18 mouse cellular contexts compared by ENCODE assay signal in genomic region chr11:116228699-116229098, GRCm38 (mm10). TPM values are rescaled to one million over a fixed set of nuclear protein-coding genes. Genes with fewer than 3 reads are reported as not detected.
A peak's percentile ranks its signal among the peaks of the same experiment; 100 is the strongest.
DNase-seq lines count a peak whose midpoint lies in the region; ATAC-seq and TF ChIP-seq lines count a peak whose summit lies in the region.
"Had no signal": no experiment of that assay in that cellular context is flagged by ENCODE, and none has a peak within 500 bp of the region (broad histone marks: within the 10 kb centered on the region; RNA-seq: fewer than 3 reads in every experiment).

No protein-coding gene starts in this region.

- DNase-seq in lung, embryonic 14.5 days = peak; percentile 50
- DNase-seq in lung, postnatal 10 days = no peak
- DNase-seq in midbrain, embryonic 14.5 days = no peak
- DNase-seq in embryo, embryonic 11 days = no peak
- DNase-seq: adrenal gland, adult 2 months; adrenal gland, postnatal 25 days; cerebellum, adult 18-20 months; cerebellum, adult 9-11 months; cerebellum, postnatal 36 days; gastrocnemius, postnatal 36 days; heart, adult 11 months; heart, postnatal 36 days had no signal

- 57% methylated on average over 4 of the region's 4 CpGs for WGBS in lung, embryonic 14.5 days
- WGBS in midbrain, embryonic 12.5 days = 85% methylated on average over 4 of the region's 4 CpGs
- 78% methylated on average over 4 of the region's 4 CpGs for WGBS in midbrain, embryonic 14.5 days
- WGBS in stomach, embryonic 16.5 days = 56% methylated on average over 4 of the region's 4 CpGs

- 0 out of 2 replicates have a peak, but pooled peaks cover 5% of the 10 kb centered on the region for H3K4me1 ChIP-seq in lung, embryonic 14.5 days (ENCODE audit: insufficient read depth)
- H3K4me1 ChIP-seq in midbrain, embryonic 12.5 days = 0 out of 2 replicates have a peak, but pooled peaks cover 5% of the 10 kb centered on the region
- H3K4me1 ChIP-seq in midbrain, embryonic 14.5 days (ENCODE audit: control insufficient read depth, insufficient read depth, low read length) = no peaks in the 10 kb centered on the region
- H3K4me1 ChIP-seq in stomach, embryonic 16.5 days (ENCODE audit: control insufficient read depth, insufficient read depth, low read length) = peaks cover 10% of the 10 kb centered on the region; the same call in 1 of the 2 replicates
- H3K4me1 ChIP-seq: forebrain, embryonic 15.5 days had no signal

- no peaks in the 10 kb centered on the region for H3K9me3 ChIP-seq in lung, embryonic 14.5 days (ENCODE audit: low read depth, low read length)
- no peaks in the 10 kb centered on the region for H3K9me3 ChIP-seq in midbrain, embryonic 12.5 days
- H3K9me3 ChIP-seq in midbrain, embryonic 14.5 days (ENCODE audit: control insufficient read depth, low read length) = no peaks in the 10 kb centered on the region
- H3K9me3 ChIP-seq in stomach, embryonic 16.5 days (replicated peaks; ENCODE audit: control insufficient read depth, low read length) = no peaks in the 10 kb centered on the region
- H3K9me3 ChIP-seq: forebrain, embryonic 15.5 days; heart, embryonic 13.5 days had no signal

- no peak for TF ChIP-seq CTCF in lung, embryonic 14.5 days (IDR thresholded peaks at IDR 0.05; ENCODE audit: low read depth)

- peak overlapping the region; percentile 69 for H3K27ac ChIP-seq in lung, embryonic 14.5 days (ENCODE audit: low read depth)
- no peak overlapping the region for H3K27ac ChIP-seq in midbrain, embryonic 12.5 days (replicated peaks)
- H3K27ac ChIP-seq in midbrain, embryonic 14.5 days (replicated peaks; ENCODE audit: low read depth, low read length) = no peak overlapping the region
- H3K27ac ChIP-seq in stomach, embryonic 16.5 days (ENCODE audit: low read length) = peak overlapping the region; percentile 44
- H3K27ac ChIP-seq: forebrain, embryonic 15.5 days; heart, embryonic 13.5 days; hindbrain, embryonic 14.5 days had no signal

- ATAC-seq in lung, embryonic 14.5 days (ENCODE audit: insufficient read depth) = peak; percentile 26; the same call in 1 of the 2 replicates
- ATAC-seq in midbrain, embryonic 12.5 days (ENCODE audit: low FRiP score, low read depth) = no peak
- ATAC-seq in midbrain, embryonic 14.5 days (ENCODE audit: low FRiP score, low TSS enrichment) = no peak
- ATAC-seq in stomach, embryonic 16.5 days (ENCODE audit: insufficient read depth, low FRiP score) = no peak; the same call in 1 of the 2 replicates
- ATAC-seq: forebrain, embryonic 15.5 days had no signal

- no peak overlapping the region for H3K4me3 ChIP-seq in lung, embryonic 14.5 days (ENCODE audit: low read depth, low read length)
- no peak overlapping the region for H3K4me3 ChIP-seq in midbrain, embryonic 12.5 days
- no peak overlapping the region for H3K4me3 ChIP-seq in midbrain, embryonic 14.5 days (replicated peaks; ENCODE audit: low read depth, low read length)
- no peak overlapping the region for H3K4me3 ChIP-seq in stomach, embryonic 16.5 days (replicated peaks; ENCODE audit: low read length)
- H3K4me3 ChIP-seq: forebrain, embryonic 15.5 days; heart, embryonic 13.5 days had no signal

- 0 out of 2 replicates have a peak overlapping the region, but pooled peaks have one; percentile 7 for H3K4me2 ChIP-seq in lung, embryonic 14.5 days
- no peak overlapping the region for H3K4me2 ChIP-seq in midbrain, embryonic 12.5 days (replicated peaks)
- no peak overlapping the region for H3K4me2 ChIP-seq in midbrain, embryonic 14.5 days (ENCODE audit: low read length)
- H3K4me2 ChIP-seq in stomach, embryonic 16.5 days (ENCODE audit: low read depth, low read length) = no peak overlapping the region
- H3K4me2 ChIP-seq: forebrain, embryonic 15.5 days; heart, embryonic 13.5 days; hindbrain, embryonic 14.5 days had no signal

- H3K9ac ChIP-seq in lung, embryonic 14.5 days = no peak overlapping the region
- 0 out of 2 replicates have a peak overlapping the region, but pooled peaks have one; percentile 31 for H3K9ac ChIP-seq in midbrain, embryonic 12.5 days (replicated peaks)
- no peak overlapping the region for H3K9ac ChIP-seq in midbrain, embryonic 14.5 days (replicated peaks; ENCODE audit: low read length)
- H3K9ac ChIP-seq in stomach, embryonic 16.5 days (ENCODE audit: low read length) = no peak overlapping the region
- H3K9ac ChIP-seq: forebrain, embryonic 15.5 days; heart, embryonic 13.5 days; hindbrain, embryonic 14.5 days had no signal

- peaks cover 13% of the 10 kb centered on the region for H3K27me3 ChIP-seq in lung, embryonic 14.5 days (ENCODE audit: insufficient read depth, low read length)
- peaks cover 42% of the 10 kb centered on the region for H3K27me3 ChIP-seq in midbrain, embryonic 12.5 days
- peaks cover 3% of the 10 kb centered on the region for H3K27me3 ChIP-seq in midbrain, embryonic 14.5 days (ENCODE audit: control insufficient read depth, insufficient read depth, low read length)
- H3K27me3 ChIP-seq in stomach, embryonic 16.5 days (ENCODE audit: control insufficient read depth, insufficient read depth, low read length) = 0 out of 2 replicates have a peak, but pooled peaks cover 3% of the 10 kb centered on the region

- no peaks in the 10 kb centered on the region for H3K36me3 ChIP-seq in lung, embryonic 14.5 days (ENCODE audit: insufficient read depth)
- H3K36me3 ChIP-seq in midbrain, embryonic 12.5 days = no peaks in the 10 kb centered on the region
- no peaks in the 10 kb centered on the region for H3K36me3 ChIP-seq in midbrain, embryonic 14.5 days (ENCODE audit: control insufficient read depth, insufficient read depth, low read length)
- H3K36me3 ChIP-seq in stomach, embryonic 16.5 days (ENCODE audit: control insufficient read depth, insufficient read depth, low read length) = no peaks in the 10 kb centered on the region; the same call in 1 of the 2 replicates
- H3K36me3 ChIP-seq: forebrain, embryonic 15.5 days; heart, embryonic 13.5 days had no signal

RNA-seq across cellular contexts. Expression of gene Evpl, which starts 9.2 kb away (rescaled TPM):
- polyA plus RNA-seq in lung, embryonic 14.5 days (2014; fragmentation: Nextera tagmentation; extraction: Ambion mirVana) = 4.4 and 4.8 TPM in 2 replicates
- polyA plus RNA-seq in midbrain, embryonic 12.5 days (2016; fragmentation: Nextera tagmentation; extraction: Ambion mirVana) = 0.75 and 1.1 TPM in 2 replicates
- 0.36 and 0.43 TPM in 2 replicates for polyA plus RNA-seq in midbrain, embryonic 14.5 days (2014; fragmentation: Nextera tagmentation; extraction: Ambion mirVana)
- polyA plus RNA-seq in stomach, embryonic 16.5 days (2015; fragmentation: Nextera tagmentation; extraction: Ambion mirVana) = 19.2 and 23.5 TPM in 2 replicates

RNA-seq across cellular contexts. Expression of gene Acox1, which starts 29.9 kb away (rescaled TPM):
- polyA plus RNA-seq in lung, embryonic 14.5 days (2014; fragmentation: Nextera tagmentation; extraction: Ambion mirVana) = 21.4 and 22.1 TPM in 2 replicates
- polyA plus RNA-seq in midbrain, embryonic 12.5 days (2016; fragmentation: Nextera tagmentation; extraction: Ambion mirVana) = 37.9 and 42.6 TPM in 2 replicates
- polyA plus RNA-seq in midbrain, embryonic 14.5 days (2014; fragmentation: Nextera tagmentation; extraction: Ambion mirVana) = 50.5 and 68.3 TPM in 2 replicates
- 50.8 and 61.0 TPM in 2 replicates for polyA plus RNA-seq in stomach, embryonic 16.5 days (2015; fragmentation: Nextera tagmentation; extraction: Ambion mirVana)

RNA-seq across cellular contexts. Expression of gene Ten1, which starts 30.0 kb away (rescaled TPM):
- polyA plus RNA-seq in lung, embryonic 14.5 days (2014; fragmentation: Nextera tagmentation; extraction: Ambion mirVana) = 64.1 and 66.7 TPM in 2 replicates
- 50.4 and 60.0 TPM in 2 replicates for polyA plus RNA-seq in midbrain, embryonic 12.5 days (2016; fragmentation: Nextera tagmentation; extraction: Ambion mirVana)
- 77.0 and 97.9 TPM in 2 replicates for polyA plus RNA-seq in midbrain, embryonic 14.5 days (2014; fragmentation: Nextera tagmentation; extraction: Ambion mirVana)
- 74.7 and 78.2 TPM in 2 replicates for polyA plus RNA-seq in stomach, embryonic 16.5 days (2015; fragmentation: Nextera tagmentation; extraction: Ambion mirVana)

RNA-seq across cellular contexts. Expression of gene Srp68, which starts 45.3 kb away (rescaled TPM):
- 85.7 and 89.8 TPM in 2 replicates for polyA plus RNA-seq in lung, embryonic 14.5 days (2014; fragmentation: Nextera tagmentation; extraction: Ambion mirVana)
- 84.2 and 85.6 TPM in 2 replicates for polyA plus RNA-seq in midbrain, embryonic 12.5 days (2016; fragmentation: Nextera tagmentation; extraction: Ambion mirVana)
- 49.5 and 57.1 TPM in 2 replicates for polyA plus RNA-seq in midbrain, embryonic 14.5 days (2014; fragmentation: Nextera tagmentation; extraction: Ambion mirVana)
- 85.5 and 89.4 TPM in 2 replicates for polyA plus RNA-seq in stomach, embryonic 16.5 days (2015; fragmentation: Nextera tagmentation; extraction: Ambion mirVana)

RNA-seq across cellular contexts. Expression of gene Galr2, which starts 52.0 kb away (rescaled TPM):
- polyA plus RNA-seq in lung, embryonic 14.5 days (2014; fragmentation: Nextera tagmentation; extraction: Ambion mirVana) = 0.11 TPM in 1 of 2 replicates, not detected in the other
- 0.21 and 0.24 TPM in 2 replicates for polyA plus RNA-seq in midbrain, embryonic 12.5 days (2016; fragmentation: Nextera tagmentation; extraction: Ambion mirVana)
- polyA plus RNA-seq in midbrain, embryonic 14.5 days (2014; fragmentation: Nextera tagmentation; extraction: Ambion mirVana) = 0.30 and 0.55 TPM in 2 replicates
- 0.26 and 0.45 TPM in 2 replicates for polyA plus RNA-seq in stomach, embryonic 16.5 days (2015; fragmentation: Nextera tagmentation; extraction: Ambion mirVana)
- polyA plus RNA-seq: forebrain, embryonic 11.5 days; forebrain, embryonic 15.5 days; heart, embryonic 13.5 days had no signal

Comparison
In these comparisons a context has a peak if more than half of its experiments do, and no peak if none do; other contexts are left out.
1. H3K27ac ChIP-seq: peak in lung, embryonic 14.5 days (single experiment) and stomach, embryonic 16.5 days (single experiment); none in midbrain, embryonic 12.5 days (single experiment) and midbrain, embryonic 14.5 days (single experiment).